Mouse (Mus musculus): ENCODE measurements around the gene Dusp6. TPM values are rescaled to one million over a fixed set of nuclear protein-coding genes. Genes with fewer than 3 reads are reported as not detected.

The Dusp6 gene
- polyA plus RNA-seq, 1 experiment from 2014 or later = 15.4 TPM

DNA sequence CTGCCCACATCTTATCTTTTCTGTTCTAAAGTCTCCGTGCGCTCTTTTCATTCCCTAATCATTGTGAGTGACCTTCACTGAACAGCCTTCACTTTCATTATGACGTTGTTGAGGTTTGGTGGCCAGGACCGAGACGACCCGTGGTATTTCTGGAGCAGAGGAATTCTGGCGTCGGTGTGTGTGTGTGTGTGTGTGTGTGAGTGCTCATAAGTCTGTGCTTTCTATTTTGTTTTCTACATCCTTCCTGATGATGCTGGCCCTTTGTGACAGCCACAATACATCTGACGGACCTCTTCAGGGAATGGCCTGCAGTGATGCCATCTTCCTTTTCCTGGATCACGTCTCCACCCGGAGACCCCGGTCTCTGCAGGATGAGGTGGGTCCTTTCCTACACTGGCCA is 11.6 kb downstream of the Dusp6 start:
- H3K4me2 ChIP-seq (ENCODE audit: low read depth, low read length) = no peak overlapping the region
- 74% methylated on average over 12 of the region's 12 CpGs for WGBS (ENCODE audit: insufficient replicate concordance)
- no peak for DNase-seq
- H3K27ac ChIP-seq (ENCODE audit: low read depth) = no peak overlapping the region
- no peaks in the 10 kb centered on the region for H3K36me3 ChIP-seq (replicated peaks; ENCODE audit: insufficient read depth, low read length)
- H3K27me3 ChIP-seq (ENCODE audit: insufficient read depth, low read length) = no peaks in the 10 kb centered on the region
- H3K9ac ChIP-seq (replicated peaks) = no peak overlapping the region
- no peak for ATAC-seq
- no peak for TF ChIP-seq CTCF (IDR thresholded peaks at IDR 0.05; ENCODE audit: low read depth)
- TF ChIP-seq EP300 (IDR thresholded peaks at IDR 0.05; ENCODE audit: low read depth) = no peak
- H3K4me3 ChIP-seq (ENCODE audit: low read depth, low read length) = no peak overlapping the region
- H3K4me1 ChIP-seq (ENCODE audit: insufficient read depth) = peaks cover 16% of the 10 kb centered on the region
- H3K9me3 ChIP-seq (ENCODE audit: low read length) = no peaks in the 10 kb centered on the region

DNA sequence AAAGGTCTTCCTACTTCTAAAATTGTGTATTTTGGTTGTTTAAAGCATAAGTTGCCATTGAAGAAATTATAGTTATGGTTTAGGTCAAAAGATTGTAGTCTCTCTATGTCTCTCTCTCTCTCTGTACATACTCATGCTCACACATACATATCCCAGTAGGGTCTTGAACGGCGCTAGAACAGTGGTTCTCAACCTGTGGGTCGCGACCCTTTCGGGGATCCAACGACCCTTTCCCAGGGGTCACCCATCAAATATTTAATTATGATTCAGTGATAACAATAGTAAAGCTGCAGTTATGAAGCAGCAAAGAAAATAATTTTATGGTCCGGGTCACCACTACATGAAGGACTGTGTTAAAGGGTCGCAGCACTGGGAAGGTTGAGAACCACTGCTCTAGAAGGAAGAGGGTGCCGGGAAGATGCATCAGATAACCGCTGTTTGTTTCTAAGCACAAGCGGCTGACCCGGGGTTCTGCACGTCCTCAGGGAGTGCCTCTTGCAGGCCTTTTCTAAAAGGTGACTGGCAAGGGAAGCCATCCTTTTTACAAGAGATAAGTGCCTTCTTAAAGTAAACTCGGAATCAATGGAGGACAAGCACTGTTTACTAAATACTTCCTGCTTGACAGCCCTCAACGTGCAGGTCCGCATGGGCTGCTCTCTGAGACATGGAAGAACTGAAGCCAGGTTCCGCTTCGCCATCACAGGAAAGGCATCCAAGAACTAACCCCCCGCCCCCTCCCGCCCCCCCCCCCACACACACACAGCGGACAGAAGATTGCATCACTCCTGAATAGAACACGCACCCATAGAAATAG is 16.2 kb downstream of the Dusp6 start:
- Histone ChIP-seq H3K27ac (ENCODE audit: low read depth) (no peak overlapping the region), H3K9me3 (ENCODE audit: low read length) (no peaks in the 10 kb centered on the region), H3K27me3 (ENCODE audit: insufficient read depth, low read length) (no peaks in the 10 kb centered on the region), H3K36me3 (replicated peaks; ENCODE audit: insufficient read depth, low read length) (no peaks in the 10 kb centered on the region), H3K9ac (replicated peaks) (no peak overlapping the region), H3K4me2 (ENCODE audit: low read depth, low read length) (peak overlapping the region; percentile 35; the same call in 1 of the 2 replicates), H3K4me1 (ENCODE audit: insufficient read depth) (no peaks in the 10 kb centered on the region), H3K4me3 (ENCODE audit: low read depth, low read length) (no peak overlapping the region)
- ATAC-seq = no peak
- WGBS (ENCODE audit: insufficient replicate concordance) = 46% methylated on average over 22 of the region's 22 CpGs
- DNase-seq = no peak
- TF ChIP-seq CTCF (IDR thresholded peaks at IDR 0.05; ENCODE audit: low read depth) = no peak
- no peak for TF ChIP-seq EP300 (IDR thresholded peaks at IDR 0.05; ENCODE audit: low read depth)

DNA sequence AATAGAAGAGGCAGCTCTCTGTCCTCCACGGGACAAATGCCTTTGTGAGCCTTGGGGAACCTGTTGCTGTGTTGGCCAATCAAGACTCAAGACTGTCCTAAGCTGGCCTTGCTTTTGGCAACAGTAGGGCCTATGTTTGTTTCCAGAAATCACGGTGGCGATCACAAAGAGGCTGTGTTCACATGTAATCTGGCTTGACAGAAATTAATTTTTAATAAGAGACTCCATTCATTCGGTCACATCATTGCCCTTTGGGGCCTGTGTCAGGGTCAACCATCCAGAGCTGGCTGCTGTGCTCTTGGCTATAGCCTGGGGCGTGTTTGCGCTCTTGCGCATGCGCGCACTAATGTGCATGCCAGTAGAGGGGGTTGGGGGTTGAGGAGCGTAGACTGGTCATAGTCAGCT is 21.0 kb downstream of the Dusp6 start:
- Histone ChIP-seq H3K9me3 (ENCODE audit: low read length) (no peaks in the 10 kb centered on the region), H3K4me3 (ENCODE audit: low read depth, low read length) (no peak overlapping the region), H3K4me2 (ENCODE audit: low read depth, low read length) (no peak overlapping the region), H3K27ac (ENCODE audit: low read depth) (no peak overlapping the region), H3K36me3 (replicated peaks; ENCODE audit: insufficient read depth, low read length) (no peaks in the 10 kb centered on the region), H3K27me3 (ENCODE audit: insufficient read depth, low read length) (no peaks in the 10 kb centered on the region), H3K4me1 (ENCODE audit: insufficient read depth) (peaks cover 6% of the 10 kb centered on the region; the same call in 1 of the 2 replicates), H3K9ac (replicated peaks) (no peak overlapping the region)
- no peak for TF ChIP-seq EP300 (IDR thresholded peaks at IDR 0.05; ENCODE audit: low read depth)
- no peak for TF ChIP-seq CTCF (IDR thresholded peaks at IDR 0.05; ENCODE audit: low read depth)
- WGBS (ENCODE audit: insufficient replicate concordance) = 85% methylated on average over 10 of the region's 10 CpGs
- no peak for DNase-seq
- ATAC-seq = no peak

DNA sequence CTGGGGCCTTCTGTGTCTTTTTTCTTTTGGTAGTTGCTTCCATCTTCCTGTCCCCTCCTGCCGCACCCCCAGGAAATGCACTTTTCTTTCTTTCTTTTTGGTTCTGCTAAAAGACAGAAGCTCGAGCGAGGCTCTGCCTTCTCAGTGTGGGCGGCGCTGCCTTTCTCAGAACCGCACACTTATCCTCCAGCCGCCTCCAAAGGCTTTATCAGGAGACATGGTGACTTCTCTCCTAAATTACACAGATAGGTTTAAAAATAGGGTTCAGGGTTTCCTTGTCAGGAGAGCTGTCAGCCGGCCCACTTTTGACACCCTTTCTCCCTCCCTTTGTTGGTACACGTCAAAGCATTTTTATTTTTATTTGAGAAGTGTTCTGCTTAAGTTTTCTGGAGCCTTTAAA is 21.9 kb downstream of the Dusp6 start:
- Histone ChIP-seq H3K27ac (ENCODE audit: low read depth) (no peak overlapping the region), H3K4me1 (ENCODE audit: insufficient read depth) (peaks cover 6% of the 10 kb centered on the region; the same call in 1 of the 2 replicates), H3K27me3 (ENCODE audit: insufficient read depth, low read length) (no peaks in the 10 kb centered on the region), H3K4me3 (ENCODE audit: low read depth, low read length) (no peak overlapping the region), H3K4me2 (ENCODE audit: low read depth, low read length) (no peak overlapping the region), H3K9me3 (ENCODE audit: low read length) (no peaks in the 10 kb centered on the region), H3K9ac (replicated peaks) (no peak overlapping the region), H3K36me3 (replicated peaks; ENCODE audit: insufficient read depth, low read length) (no peaks in the 10 kb centered on the region)
- no peak for TF ChIP-seq CTCF (IDR thresholded peaks at IDR 0.05; ENCODE audit: low read depth)
- no peak for TF ChIP-seq EP300 (IDR thresholded peaks at IDR 0.05; ENCODE audit: low read depth)
- ATAC-seq = no peak
- 53% methylated on average over 9 of the region's 9 CpGs for WGBS (ENCODE audit: insufficient replicate concordance)
- no peak for DNase-seq

DNA sequence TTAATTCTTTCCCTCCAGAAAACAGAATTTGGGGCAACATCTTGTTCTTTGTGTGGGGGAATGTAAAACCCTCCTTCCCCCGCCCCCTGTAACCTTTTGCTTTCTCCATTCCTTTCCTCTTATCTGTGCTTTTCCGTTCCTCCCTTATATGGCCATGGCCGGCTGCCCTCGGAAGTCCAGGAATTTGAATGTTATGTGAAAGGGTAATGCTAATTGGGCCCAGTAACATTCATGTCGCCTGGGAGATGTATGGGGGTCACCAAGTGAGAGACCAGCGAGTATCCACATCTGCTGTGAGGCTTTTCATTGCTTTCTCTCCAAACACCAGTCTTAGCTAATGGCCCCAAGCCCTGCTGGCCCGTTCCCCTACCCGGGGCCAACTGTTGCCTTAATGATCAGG is 22.7 kb downstream of the Dusp6 start:
- TF ChIP-seq EP300 (IDR thresholded peaks at IDR 0.05; ENCODE audit: low read depth) (no peak), CTCF (IDR thresholded peaks at IDR 0.05; ENCODE audit: low read depth) (no peak)
- H3K4me2 ChIP-seq (ENCODE audit: low read depth, low read length) = no peak overlapping the region
- H3K9me3 ChIP-seq (ENCODE audit: low read length) = no peaks in the 10 kb centered on the region
- no peak overlapping the region for H3K4me3 ChIP-seq (ENCODE audit: low read depth, low read length)
- no peaks in the 10 kb centered on the region for H3K36me3 ChIP-seq (replicated peaks; ENCODE audit: insufficient read depth, low read length)
- DNase-seq (no peak), ATAC-seq (no peak)
- peaks cover 6% of the 10 kb centered on the region; the same call in 1 of the 2 replicates for H3K4me1 ChIP-seq (ENCODE audit: insufficient read depth)
- no peaks in the 10 kb centered on the region for H3K27me3 ChIP-seq (ENCODE audit: insufficient read depth, low read length)
- H3K9ac ChIP-seq (replicated peaks) = no peak overlapping the region
- 54% methylated on average over 8 of the region's 8 CpGs for WGBS (ENCODE audit: insufficient replicate concordance)
- no peak overlapping the region for H3K27ac ChIP-seq (ENCODE audit: low read depth)

DNA sequence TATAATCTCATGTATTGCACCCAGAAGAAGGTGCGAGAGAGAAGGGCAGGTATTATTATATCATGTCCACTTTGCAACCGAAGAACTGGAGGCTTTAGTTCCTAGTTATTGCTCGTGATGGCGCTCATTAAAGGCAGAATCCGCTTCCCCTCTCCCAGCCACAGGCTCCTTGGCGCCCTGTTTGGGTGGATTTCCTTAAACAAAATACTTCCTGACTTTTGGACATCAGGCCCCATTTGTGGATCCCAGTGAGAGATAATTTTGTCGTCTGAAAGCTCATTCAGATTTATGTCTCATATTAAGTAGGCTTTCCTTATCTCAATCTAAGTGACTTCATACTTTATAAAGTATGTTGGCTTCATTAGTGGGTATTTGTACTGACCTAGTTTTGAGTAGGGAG is 23.2 kb downstream of the Dusp6 start:
- DNase-seq = no peak
- H3K27me3 ChIP-seq (ENCODE audit: insufficient read depth, low read length) = no peaks in the 10 kb centered on the region
- H3K4me2 ChIP-seq (ENCODE audit: low read depth, low read length) = no peak overlapping the region
- no peak overlapping the region for H3K27ac ChIP-seq (ENCODE audit: low read depth)
- no peaks in the 10 kb centered on the region for H3K9me3 ChIP-seq (ENCODE audit: low read length)
- ATAC-seq = no peak
- H3K9ac ChIP-seq (replicated peaks) = no peak overlapping the region
- WGBS (ENCODE audit: insufficient replicate concordance) = 58% methylated on average over 7 of the region's 7 CpGs
- TF ChIP-seq CTCF (IDR thresholded peaks at IDR 0.05; ENCODE audit: low read depth) (no peak), EP300 (IDR thresholded peaks at IDR 0.05; ENCODE audit: low read depth) (no peak)
- peaks cover 6% of the 10 kb centered on the region; the same call in 1 of the 2 replicates for H3K4me1 ChIP-seq (ENCODE audit: insufficient read depth)
- H3K36me3 ChIP-seq (replicated peaks; ENCODE audit: insufficient read depth, low read length) = no peaks in the 10 kb centered on the region
- no peak overlapping the region for H3K4me3 ChIP-seq (ENCODE audit: low read depth, low read length)
